Comparison of ENCODE assay signal across 34 mouse cellular contexts in the genomic region with DNA sequence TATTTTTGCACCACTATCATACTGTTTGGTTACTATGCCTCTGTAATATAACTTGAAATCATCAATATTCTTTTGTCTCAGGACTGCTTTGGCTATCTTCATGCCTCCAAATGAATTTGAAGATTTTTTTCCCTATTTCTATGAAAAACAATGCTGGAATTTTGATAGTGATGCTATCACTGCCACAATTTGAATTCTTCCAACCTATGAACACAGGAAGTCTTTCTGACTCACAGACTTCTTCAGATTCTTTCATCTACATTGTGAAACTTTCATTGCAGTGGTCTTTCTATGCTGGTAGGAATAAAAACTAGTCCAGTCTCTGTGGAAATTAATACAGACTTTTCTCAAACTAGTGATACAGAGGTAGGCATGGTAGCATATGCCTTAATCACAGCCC.
"Had no signal": no experiment of that assay in that cellular context is flagged by ENCODE, and none has a peak within 500 bp of the region (broad histone marks: within the 10 kb centered on the region; RNA-seq: fewer than 3 reads in every experiment).

No protein-coding gene starts in this region.

- H3K27me3 ChIP-seq: heart, embryonic 12.5 days; heart, embryonic 13.5 days; heart, embryonic 15.5 days; hindbrain, embryonic 12.5 days; hindbrain, embryonic 13.5 days; hindbrain, embryonic 15.5 days; intestine, embryonic 15.5 days; kidney, embryonic 15.5 days had no signal

- H3K4me2 ChIP-seq: heart, embryonic 11.5 days; heart, embryonic 12.5 days; heart, embryonic 13.5 days; heart, embryonic 15.5 days; hindbrain, embryonic 12.5 days; hindbrain, embryonic 13.5 days; hindbrain, embryonic 14.5 days; hindbrain, embryonic 15.5 days; intestine, embryonic 15.5 days; kidney, embryonic 15.5 days had no signal

- DNase-seq: heart, postnatal 10 days; heart, postnatal 14 days; heart, postnatal 36 days; heart, postnatal 4 days; kidney, adult 11 months; kidney, adult 18-20 months; kidney, adult 2 months; kidney, adult 8-10 months; kidney, adult 9 months; kidney, postnatal 10 days; kidney, postnatal 14 days; kidney, postnatal 25 days; kidney, postnatal 36 days; kidney, postnatal 4 days; layer of hippocampus, adult 9-11 months; layer of hippocampus, postnatal 36 days had no signal

- H3K4me1 ChIP-seq: heart, embryonic 12.5 days; heart, embryonic 15.5 days; hindbrain, embryonic 10.5 days; hindbrain, embryonic 12.5 days; intestine, embryonic 15.5 days had no signal

- H3K4me3 ChIP-seq: heart, embryonic 12.5 days; heart, embryonic 13.5 days; heart, embryonic 15.5 days; hindbrain, embryonic 10.5 days; hindbrain, embryonic 12.5 days; hindbrain, embryonic 13.5 days; hindbrain, embryonic 15.5 days; intestine, embryonic 15.5 days; kidney, embryonic 15.5 days; layer of hippocampus, adult 2 months; left cerebral cortex, adult 2 months had no signal

- H3K9ac ChIP-seq: heart, embryonic 12.5 days; heart, embryonic 13.5 days; heart, embryonic 15.5 days; hindbrain, embryonic 12.5 days; hindbrain, embryonic 13.5 days; hindbrain, embryonic 14.5 days; hindbrain, embryonic 15.5 days; intestine, embryonic 15.5 days; kidney, embryonic 15.5 days had no signal

- ATAC-seq: hindbrain, embryonic 16.5 days; hindbrain, postnatal 0 days; inflammation-experienced regulatory T-cells, adult 6 months; intestine, embryonic 15.5 days; intestine, postnatal 0 days had no signal

- H3K36me3 ChIP-seq: intestine, embryonic 15.5 days had no signal

- H3K27ac ChIP-seq: heart, embryonic 13.5 days; heart, embryonic 15.5 days; hindbrain, embryonic 10.5 days; hindbrain, embryonic 12.5 days; hindbrain, embryonic 13.5 days; hindbrain, embryonic 14.5 days; hindbrain, embryonic 15.5 days; hindbrain, postnatal 0 days; intestine, embryonic 15.5 days; kidney, embryonic 15.5 days; kidney, postnatal 0 days; layer of hippocampus, adult 2 months; left cerebral cortex, adult 2 months had no signal

- H3K9me3 ChIP-seq: heart, embryonic 13.5 days; heart, embryonic 15.5 days; hindbrain, embryonic 13.5 days; hindbrain, embryonic 15.5 days; intestine, embryonic 15.5 days had no signal
